Mouse (Mus musculus): ENCODE data around the gene Cebpzos.
A peak's percentile ranks its signal among the peaks of the same experiment; 100 is the strongest.

The Cebpzos gene

GRCm38 (mm10) chr17:78916369-78916813 lies at the start of gene Cebpzos:
Gene Cebpzos (plus strand): TSS chr17:78916500.
- DNase-seq (ENCODE audit: low read depth, low spot score) = peak; percentile 91

- DNase-seq (ENCODE audit: low read depth, low spot score) = no peak
These were observed 42.4 kb upstream of the Cebpzos start for GRCm38 (mm10) chr17:78873886-78874285.

GRCm38 (mm10) chr17:78881878-78882304 lies 34.4 kb upstream of the Cebpzos start:
- DNase-seq (ENCODE audit: low read depth, low spot score) = no peak

GRCm38 (mm10) chr17:78882401-78883112 lies 33.7 kb upstream of the Cebpzos start, which contains the start of gene Eif2ak2:
Gene Eif2ak2 (minus strand): TSS chr17:78882573.
- DNase-seq (ENCODE audit: low read depth, low spot score) = peak; percentile 87

- no peak for DNase-seq (ENCODE audit: low read depth, low spot score)
These were observed 33.0 kb upstream of the Cebpzos start for GRCm38 (mm10) chr17:78883291-78883690.

- peak; percentile 60 for DNase-seq (ENCODE audit: low read depth, low spot score)
These were observed 30.8 kb upstream of the Cebpzos start for GRCm38 (mm10) chr17:78885286-78886065.

- no peak for DNase-seq (ENCODE audit: low read depth, low spot score)
These were observed 27.7 kb upstream of the Cebpzos start for GRCm38 (mm10) chr17:78888554-78888953.

- no peak for DNase-seq (ENCODE audit: low read depth, low spot score)
These were observed 27.1 kb upstream of the Cebpzos start for GRCm38 (mm10) chr17:78889184-78889583.

- DNase-seq (ENCODE audit: low read depth, low spot score) = no peak
These were observed 25.3 kb upstream of the Cebpzos start for GRCm38 (mm10) chr17:78891020-78891419.

GRCm38 (mm10) chr17:78894991-78895390 lies 21.3 kb upstream of the Cebpzos start:
- DNase-seq (ENCODE audit: low read depth, low spot score) = peak; percentile 46

GRCm38 (mm10) chr17:78895394-78895793 lies 20.9 kb upstream of the Cebpzos start:
- peak; percentile 79 for DNase-seq (ENCODE audit: low read depth, low spot score)

- DNase-seq (ENCODE audit: low read depth, low spot score) = no peak
These were observed 13.1 kb upstream of the Cebpzos start for GRCm38 (mm10) chr17:78903158-78903557.

- no peak for DNase-seq (ENCODE audit: low read depth, low spot score)
These were observed 9.4 kb upstream of the Cebpzos start, which contains the start of gene Sult6b1 for GRCm38 (mm10) chr17:78906892-78907291. Gene Sult6b1 (minus strand): TSS chr17:78906992.

- no peak for DNase-seq (ENCODE audit: low read depth, low spot score)
These were observed 6.9 kb upstream of the Cebpzos start for GRCm38 (mm10) chr17:78909374-78909773.

- peak; percentile 57 for DNase-seq (ENCODE audit: low read depth, low spot score)
These were observed 3.4 kb upstream of the Cebpzos start for GRCm38 (mm10) chr17:78912861-78913281.

GRCm38 (mm10) chr17:78913921-78914320 lies 2.4 kb upstream of the Cebpzos start:
- peak; percentile 62 for DNase-seq (ENCODE audit: low read depth, low spot score)

GRCm38 (mm10) chr17:78915772-78916171 lies 528 bp upstream of the Cebpzos start:
- peak; percentile 63 for DNase-seq (ENCODE audit: low read depth, low spot score)

- peak; percentile 2 for DNase-seq (ENCODE audit: low read depth, low spot score)
These were observed 599 bp downstream of the Cebpzos start for GRCm38 (mm10) chr17:78916899-78917298.

- no peak for DNase-seq (ENCODE audit: low read depth, low spot score)
These were observed 1.4 kb downstream of the Cebpzos start for GRCm38 (mm10) chr17:78917696-78918095.

GRCm38 (mm10) chr17:78935857-78936256 lies 19.6 kb downstream of the Cebpzos start:
- no peak for DNase-seq (ENCODE audit: low read depth, low spot score)

GRCm38 (mm10) chr17:78936466-78937228 lies 20.3 kb downstream of the Cebpzos start, which contains the start of the genes Cebpz and Ndufaf7:
Gene Cebpz (minus strand): TSS chr17:78937066.
Gene Ndufaf7 (plus strand): TSS chr17:78937136.
- DNase-seq (ENCODE audit: low read depth, low spot score) = peak; percentile 97
